Mouse (Mus musculus): ENCODE results near the gene Trpc1. TPM values are rescaled to one million over a fixed set of nuclear protein-coding genes. Genes with fewer than 3 reads are reported as not detected.

Gene Trpc1
- 0.10 and 0.15 TPM in 2 replicates for total RNA-seq (2012; rRNA removed)
- polyA plus RNA-seq (2012; ENCODE audit: insufficient read depth in 1 of 2, insufficient read length in 2 of 2, low read depth in 1 of 2, low replicate concordance in 2 of 2, missing spikeins in 1 of 2): under 1 TPM in 1 of 2 experiments, not detected in 1; 0.50 TPM

GRCm38 (mm10) chr9:95750037-95750511 lies at the start of gene Trpc1:
Trpc1 (minus strand) TSS chr9:95750375.
- H3K4me1 ChIP-seq (ENCODE audit: control insufficient read depth in 1 of 2, insufficient read depth in 2 of 2, low read length in 2 of 2): peaks cover 0 to 6% of the 10 kb centered on the region in 2 experiments; a peak in 2 of 4 replicates
- no peaks in the 10 kb centered on the region for H3K9me3 ChIP-seq (replicated peaks; ENCODE audit: insufficient read depth, low read length)
- H3K79me2 ChIP-seq (ENCODE audit: control insufficient read depth, insufficient read depth, low read length, poor library complexity): no peaks in the 10 kb centered on the region; the same call in 1 of the 2 replicates
- TF ChIP-seq RCOR1 (IDR thresholded peaks at IDR 0.05; ENCODE audit: low read depth, low read length) (no peak), MAZ (IDR thresholded peaks at IDR 0.05; ENCODE audit: low read depth, low read length) (0 out of 2 replicates have a peak, but pooled peaks have one; percentile 26), POLR2A (IDR thresholded peaks at IDR 0.05; ENCODE audit: control insufficient read depth in 1 of 2, insufficient read depth in 1 of 2, low read depth in 1 of 2, low read length in 2 of 2, poor library complexity in 1 of 2) (0 out of 4 replicates have a peak, but pooled peaks of 1 of the 2 experiments have one; percentile 37)
- DNase-seq (ENCODE audit: low read depth, low spot score): peak; percentile 81
- peaks cover 6 to 13% of the 10 kb centered on the region in 2 experiments for H3K27me3 ChIP-seq (ENCODE audit: control insufficient read depth in 1 of 2, insufficient read depth in 2 of 2, low read length in 2 of 2)
- H3K36me3 ChIP-seq (ENCODE audit: control insufficient read depth in 1 of 2, insufficient read depth in 2 of 2, low read length in 2 of 2): no peaks in the 10 kb centered on the region
- H3K9ac ChIP-seq (ENCODE audit: control insufficient read depth, low read depth, low read length, poor library complexity, severe bottlenecking): peak within 1 kb of the TSS; percentile 74
- H3K4me3 ChIP-seq (ENCODE audit: control insufficient read depth in 1 of 2, insufficient read depth in 1 of 2, low read depth in 2 of 2, low read length in 2 of 2): peak within 1 kb of the TSS; percentile 73 to 84; a peak in 3 of 4 replicates
- H3K27ac ChIP-seq (ENCODE audit: control insufficient read depth, low read depth, low read length): no peak within 1 kb of the TSS

DNA sequence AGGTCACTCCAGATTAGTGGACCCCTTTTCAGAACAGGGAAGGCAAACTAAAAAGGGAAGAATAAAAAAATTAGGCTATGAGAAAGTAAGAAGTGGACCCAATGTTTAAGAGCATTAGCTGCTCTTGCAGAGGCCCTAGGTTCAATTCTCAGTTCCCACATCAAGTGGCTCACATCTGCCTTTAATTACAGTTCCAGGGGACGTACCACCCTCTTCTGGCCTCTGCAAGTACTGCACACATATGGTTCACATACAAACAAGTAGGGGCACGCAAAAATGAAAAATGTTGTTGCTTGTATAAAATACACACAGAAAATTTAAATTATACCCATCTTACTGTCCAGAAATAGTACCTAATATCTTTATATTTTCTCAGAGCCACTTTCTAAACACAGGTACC lies 46.1 kb upstream of the Trpc1 start:
- H3K4me1 ChIP-seq (ENCODE audit: control insufficient read depth in 1 of 2, insufficient read depth in 2 of 2, low read length in 2 of 2): no peaks in the 10 kb centered on the region
- H3K36me3 ChIP-seq (ENCODE audit: control insufficient read depth in 1 of 2, insufficient read depth in 2 of 2, low read length in 2 of 2): no peaks in the 10 kb centered on the region
- no peaks in the 10 kb centered on the region for H3K9me3 ChIP-seq (replicated peaks; ENCODE audit: insufficient read depth, low read length)
- H3K9ac ChIP-seq (ENCODE audit: control insufficient read depth, low read depth, low read length, poor library complexity, severe bottlenecking): no peak overlapping the region
- DNase-seq (ENCODE audit: low read depth, low spot score): peak; percentile 17
- TF ChIP-seq POLR2A (IDR thresholded peaks at IDR 0.05; ENCODE audit: control insufficient read depth in 1 of 2, insufficient read depth in 1 of 2, low read depth in 1 of 2, low read length in 2 of 2, poor library complexity in 1 of 2) (no peak), CTCF (IDR thresholded peaks at IDR 0.05 in 2 of 3, conservative IDR thresholded peaks at IDR 0.05 in 1 of 3; ENCODE audit: control insufficient read depth in 1 of 3, insufficient read depth in 1 of 3, low read depth in 2 of 3, low read length in 3 of 3, poor library complexity in 1 of 3, severe bottlenecking in 1 of 3) (peak in 1 of 3 experiments; percentile 25; a peak in 1 of 6 replicates)
- no peaks in the 10 kb centered on the region for H3K79me2 ChIP-seq (ENCODE audit: control insufficient read depth, insufficient read depth, low read length, poor library complexity)
- H3K4me3 ChIP-seq (ENCODE audit: control insufficient read depth in 1 of 2, insufficient read depth in 1 of 2, low read depth in 2 of 2, low read length in 2 of 2): no peak overlapping the region
- no peak overlapping the region for H3K27ac ChIP-seq (ENCODE audit: control insufficient read depth, low read depth, low read length)
- H3K27me3 ChIP-seq (ENCODE audit: control insufficient read depth in 1 of 2, insufficient read depth in 2 of 2, low read length in 2 of 2): peaks cover 0 to 4% of the 10 kb centered on the region in 2 experiments; a peak in 2 of 4 replicates

GRCm38 (mm10) chr9:95795844-95796243 lies 45.7 kb upstream of the Trpc1 start:
- H3K27ac ChIP-seq (ENCODE audit: control insufficient read depth, low read depth, low read length): no peak overlapping the region
- no peak overlapping the region for H3K9ac ChIP-seq (ENCODE audit: control insufficient read depth, low read depth, low read length, poor library complexity, severe bottlenecking)
- no peaks in the 10 kb centered on the region for H3K79me2 ChIP-seq (ENCODE audit: control insufficient read depth, insufficient read depth, low read length, poor library complexity)
- no peak for TF ChIP-seq MYB (IDR thresholded peaks at IDR 0.05; ENCODE audit: low read depth, low read length)
- TF ChIP-seq HCFC1 (IDR thresholded peaks at IDR 0.05; ENCODE audit: low read depth, low read length): no peak
- no peak for TF ChIP-seq ZC3H11A (IDR thresholded peaks at IDR 0.05; ENCODE audit: low read depth, low read length)
- no peak for TF ChIP-seq ZNF384 (IDR thresholded peaks at IDR 0.05; ENCODE audit: low read depth, low read length)
- no peak for TF ChIP-seq NELFE (IDR thresholded peaks at IDR 0.05; ENCODE audit: low read depth, low read length)
- TF ChIP-seq TBP (IDR thresholded peaks at IDR 0.05; ENCODE audit: low read depth, low read length): no peak
- no peak for TF ChIP-seq MAFK (IDR thresholded peaks at IDR 0.05; ENCODE audit: borderline replicate concordance, low read depth, low read length)
- H3K9me3 ChIP-seq (replicated peaks; ENCODE audit: insufficient read depth, low read length): no peaks in the 10 kb centered on the region
- no peak overlapping the region for H3K4me3 ChIP-seq (ENCODE audit: control insufficient read depth in 1 of 2, insufficient read depth in 1 of 2, low read depth in 2 of 2, low read length in 2 of 2)
- peaks cover 0 to 4% of the 10 kb centered on the region in 2 experiments; a peak in 2 of 4 replicates for H3K27me3 ChIP-seq (ENCODE audit: control insufficient read depth in 1 of 2, insufficient read depth in 2 of 2, low read length in 2 of 2)
- H3K36me3 ChIP-seq (ENCODE audit: control insufficient read depth in 1 of 2, insufficient read depth in 2 of 2, low read length in 2 of 2): no peaks in the 10 kb centered on the region
- no peaks in the 10 kb centered on the region for H3K4me1 ChIP-seq (ENCODE audit: control insufficient read depth in 1 of 2, insufficient read depth in 2 of 2, low read length in 2 of 2)
- DNase-seq (ENCODE audit: low read depth, low spot score): no peak

Measured in MEL (cell line).